Mouse (Mus musculus) midbrain, embryonic 13.5 days (tissue): ENCODE results near the gene Akap17b. TPM values are rescaled to one million over a fixed set of nuclear protein-coding genes. Genes with fewer than 3 reads are reported as not detected.
"Not testable (repeated sequence)": the region's sequence is repeated elsewhere in the genome, so short reads cannot be mapped to it uniquely, and the experiment has no call there.

ENCODE experiments used
- ATAC-seq: fragments of 200-750 bp; cut with Nextera tagmentation; 2 replicates; pipeline ENCODE4 v1.8.0; 2017; ENCODE audit warnings: mild to moderate bottlenecking, moderate TSS enrichment, moderate library complexity
- H3K27ac ChIP-seq: fragments of 300-500 bp; sonication (generic); 2 replicates; pipeline ENCODE4 v1.5.1; 2015; ENCODE audit warnings: inconsistent platforms, mild to moderate bottlenecking, moderate library complexity
- H3K27me3 ChIP-seq: fragments of 300-500 bp; sonication (generic); 2 replicates; pipeline ENCODE4 v1.6.1; 2015; ENCODE audit warnings: mild to moderate bottlenecking, inconsistent platforms
- H3K36me3 ChIP-seq: fragments of 300-500 bp; sonication (generic); 2 replicates; pipeline ENCODE4 v1.6.1; 2015; ENCODE audit warnings: mild to moderate bottlenecking, inconsistent platforms
- H3K4me1 ChIP-seq: fragments of 300-500 bp; sonication (generic); replicated peaks from 2 replicates; pipeline ENCODE4 v1.6.1; 2015; ENCODE audit warnings: inconsistent platforms
- H3K4me2 ChIP-seq: fragments of 300-500 bp; sonication (generic); replicated peaks from 2 replicates; pipeline ENCODE4 v1.6.1; 2015; ENCODE audit warnings: moderate library complexity, mild to moderate bottlenecking, inconsistent platforms
- H3K4me3 ChIP-seq: fragments of 300-500 bp; sonication (generic); replicated peaks from 2 replicates; pipeline ENCODE4 v1.5.1; 2015; ENCODE audit warnings: mild to moderate bottlenecking, inconsistent platforms
- H3K9ac ChIP-seq: fragments of 300-500 bp; sonication (generic); replicated peaks from 2 replicates; pipeline ENCODE4 v1.6.1; 2015; ENCODE audit warnings: mild to moderate bottlenecking, inconsistent platforms
- H3K9me3 ChIP-seq: fragments of 300-500 bp; sonication (generic); 2 replicates; pipeline ENCODE4 v1.6.1; 2016; ENCODE audit warnings: mild to moderate bottlenecking, inconsistent platforms
- WGBS: fragments of 180-500 bp; shearing (Covaris S2); methylation state at CpG from one replicate; pipeline ENCODE4 v1.1.7; 2015; 5-methylcytosine and 5-hydroxymethylcytosine counted together
- polyA plus RNA-seq: library from polyadenylated mRNA; unstranded; fragments of >200 nt; fragmentation: Nextera tagmentation; extraction: Ambion mirVana; gene quantifications from 2 replicates; pipeline ENCODE4 v1.2.1, GENCODE M21; 2015

Gene Akap17b
- polyA plus RNA-seq, 1 experiment from 2014 or later: 5.0 TPM

DNA sequence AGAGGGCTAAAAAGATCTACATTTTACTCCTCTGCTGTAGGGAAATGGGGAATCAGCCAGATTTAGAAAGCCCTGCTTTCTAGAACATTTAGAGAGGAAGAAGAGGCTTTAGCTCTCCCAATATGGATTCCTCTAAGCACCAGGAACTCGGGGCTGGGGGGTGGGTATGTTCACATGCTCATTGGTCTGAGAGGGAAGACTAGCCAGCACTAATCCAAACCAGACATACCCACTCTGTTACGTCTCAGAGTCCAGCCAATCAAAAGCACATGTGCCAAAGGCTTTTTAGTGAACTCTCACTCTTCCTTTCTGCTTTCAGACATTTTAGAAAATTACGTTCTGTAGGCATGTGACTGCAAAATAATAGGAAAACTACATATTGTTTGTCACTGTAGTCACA is 45.5 kb downstream of the Akap17b start:
- peak overlapping the region; percentile 82 for H3K9ac ChIP-seq
- no peaks in the 10 kb centered on the region for H3K27me3 ChIP-seq
- no peaks in the 10 kb centered on the region for H3K9me3 ChIP-seq
- WGBS: 38% methylated on average over 3 of the region's 3 CpGs
- no peak for ATAC-seq
- peaks cover 22% of the 10 kb centered on the region; the same call in 1 of the 2 replicates for H3K36me3 ChIP-seq
- H3K4me1 ChIP-seq: peaks cover 22% of the 10 kb centered on the region
- H3K4me3 ChIP-seq: peak overlapping the region; percentile 67
- H3K4me2 ChIP-seq: peak overlapping the region; percentile 57
- H3K27ac ChIP-seq: no peak overlapping the region; the same call in 1 of the 2 replicates

GRCm38 (mm10) chrX:36598861-36599344 is 46.3 kb downstream of the Akap17b start:
- ATAC-seq: peak; percentile 54
- H3K36me3 ChIP-seq: peaks cover 14% of the 10 kb centered on the region; the same call in 1 of the 2 replicates
- H3K4me2 ChIP-seq: peak overlapping the region; percentile 57
- WGBS: 30% methylated on average over 14 of the region's 14 CpGs
- peaks cover 22% of the 10 kb centered on the region for H3K4me1 ChIP-seq
- peak overlapping the region; percentile 82 for H3K9ac ChIP-seq
- H3K9me3 ChIP-seq: no peaks in the 10 kb centered on the region
- H3K27me3 ChIP-seq: no peaks in the 10 kb centered on the region
- H3K4me3 ChIP-seq: peak overlapping the region; percentile 67
- peak overlapping the region; percentile 90 for H3K27ac ChIP-seq

- H3K9ac ChIP-seq: peak overlapping the region; percentile 82
- 28% methylated on average over 41 of the region's 41 CpGs for whole genome bisulfite sequencing
- peaks cover 11% of the 10 kb centered on the region; the same call in 1 of the 2 replicates for H3K36me3 ChIP-seq
- H3K4me2 ChIP-seq: peak overlapping the region; percentile 57
- peak; percentile 74 for ATAC-seq
- peaks cover 22% of the 10 kb centered on the region for H3K4me1 ChIP-seq
- H3K27me3 ChIP-seq: no peaks in the 10 kb centered on the region
- H3K9me3 ChIP-seq: no peaks in the 10 kb centered on the region
- H3K27ac ChIP-seq: peak overlapping the region; percentile 90
- H3K4me3 ChIP-seq: peak overlapping the region; percentile 67
Measured at GRCm38 (mm10) chrX:36598390-36598810, 46.8 kb downstream of the Akap17b start.

DNA sequence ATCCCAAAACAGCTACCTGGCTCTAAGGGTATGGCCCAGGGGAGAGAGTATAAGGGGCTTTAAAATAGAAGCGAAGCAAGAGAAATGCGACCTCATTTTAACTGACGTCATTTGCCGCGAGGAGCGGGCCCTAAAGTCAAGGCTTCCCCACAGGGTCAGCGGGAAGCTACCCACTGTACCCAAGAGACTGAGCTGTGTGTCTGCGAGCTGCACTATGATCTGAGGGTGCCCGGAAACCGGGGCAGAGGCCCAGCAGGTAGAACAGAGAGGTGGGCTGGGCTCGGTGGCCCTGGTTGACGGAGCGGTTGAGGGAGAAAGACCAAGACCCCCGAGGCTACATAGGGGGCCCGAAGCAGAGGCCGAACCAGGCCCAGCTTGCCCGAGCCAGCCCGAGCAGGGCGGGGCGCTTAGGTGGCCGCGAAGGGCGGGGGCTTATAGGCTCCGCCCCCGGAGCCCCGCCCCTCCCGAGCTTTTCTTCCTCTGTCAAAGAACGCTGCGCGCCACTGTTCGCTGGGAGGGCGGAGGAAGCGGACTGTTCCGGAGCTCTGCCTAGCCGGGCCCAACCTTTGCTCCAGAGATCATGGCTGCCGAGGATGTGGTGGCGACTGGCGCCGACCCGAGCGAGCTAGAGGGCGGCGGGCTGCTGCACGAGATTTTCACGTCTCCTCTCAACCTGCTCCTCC is 47.3 kb downstream of the Akap17b start, which contains the start of gene Pgrmc1:
Gene Pgrmc1 (plus strand): TSS at position 500 of the 683 bp plus-strand sequence.
- WGBS: 32% methylated on average over 44 of the region's 45 CpGs
- peak within 1 kb of the TSS; percentile 67 for H3K4me3 ChIP-seq
- peak within 1 kb of the TSS; percentile 82 for H3K9ac ChIP-seq
- H3K27ac ChIP-seq: peak within 1 kb of the TSS; percentile 90
- peaks cover 7% of the 10 kb centered on the region; the same call in 1 of the 2 replicates for H3K36me3 ChIP-seq
- peaks cover 22% of the 10 kb centered on the region for H3K4me1 ChIP-seq
- H3K4me2 ChIP-seq: peak within 1 kb of the TSS; percentile 57
- peak; percentile 94 for ATAC-seq
- no peaks in the 10 kb centered on the region for H3K9me3 ChIP-seq
- no peaks in the 10 kb centered on the region for H3K27me3 ChIP-seq

DNA sequence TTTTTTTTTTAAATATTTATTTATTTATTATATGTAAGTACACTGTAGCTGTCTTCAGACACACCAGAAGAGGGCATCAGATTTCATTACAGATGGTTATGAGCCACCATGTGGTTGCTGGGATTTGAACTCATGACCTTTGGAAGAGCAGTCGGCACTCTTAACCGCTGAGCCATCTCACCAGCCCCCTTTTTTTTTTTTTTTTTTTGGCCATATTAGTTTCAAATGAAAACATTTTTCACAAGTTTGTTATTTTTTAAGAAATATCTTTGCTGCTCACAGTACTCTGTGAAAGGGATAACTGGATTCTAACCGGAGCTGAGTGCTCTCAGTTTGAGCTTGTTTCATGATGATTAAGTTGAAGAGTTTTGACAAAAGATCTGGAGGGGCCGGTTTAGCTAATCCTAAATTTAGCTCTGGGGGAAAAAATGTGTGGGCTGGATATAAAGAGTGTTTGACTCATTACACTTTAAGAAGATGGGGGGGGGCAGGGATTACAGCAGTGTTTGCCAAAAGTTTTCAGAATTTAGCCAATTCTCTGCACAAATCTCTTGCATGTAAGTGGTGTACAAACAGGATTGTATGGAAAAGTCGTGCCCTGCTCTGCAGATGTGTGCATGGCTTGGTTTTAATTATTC is 48.6 kb downstream of the Akap17b start:
- not testable (repeated sequence) for H3K27ac ChIP-seq, H3K9me3 ChIP-seq, ATAC-seq, H3K4me3 ChIP-seq, H3K36me3 ChIP-seq, H3K4me2 ChIP-seq, H3K9ac ChIP-seq, H3K27me3 ChIP-seq
- 72% methylated on average over 5 of the region's 5 CpGs for WGBS
- peaks cover 22% of the 10 kb centered on the region for H3K4me1 ChIP-seq

GRCm38 (mm10) chrX:36595247-36595646 is 49.9 kb downstream of the Akap17b start:
- H3K36me3 ChIP-seq: no peaks in the 10 kb centered on the region; the same call in 1 of the 2 replicates
- no peaks in the 10 kb centered on the region for H3K27me3 ChIP-seq
- no peak overlapping the region for H3K9ac ChIP-seq
- ATAC-seq: no peak
- peaks cover 11% of the 10 kb centered on the region for H3K4me1 ChIP-seq
- WGBS: 86% methylated on average over 3 of the region's 3 CpGs
- H3K4me2 ChIP-seq: no peak overlapping the region
- no peak overlapping the region for H3K27ac ChIP-seq
- H3K4me3 ChIP-seq: no peak overlapping the region
- H3K9me3 ChIP-seq: no peaks in the 10 kb centered on the region

GRCm38 (mm10) chrX:36591539-36591938 is 53.7 kb downstream of the Akap17b start:
- 90% methylated on average over 4 of the region's 4 CpGs for WGBS
- Histone ChIP-seq H3K27ac (no peak overlapping the region), H3K4me1 (0 out of 2 replicates have a peak, but pooled peaks cover 5% of the 10 kb centered on the region), H3K4me3 (no peak overlapping the region), H3K36me3 (no peaks in the 10 kb centered on the region), H3K9ac (no peak overlapping the region), H3K27me3 (no peaks in the 10 kb centered on the region), H3K4me2 (no peak overlapping the region), H3K9me3 (no peaks in the 10 kb centered on the region)
- no peak for ATAC-seq

DNA sequence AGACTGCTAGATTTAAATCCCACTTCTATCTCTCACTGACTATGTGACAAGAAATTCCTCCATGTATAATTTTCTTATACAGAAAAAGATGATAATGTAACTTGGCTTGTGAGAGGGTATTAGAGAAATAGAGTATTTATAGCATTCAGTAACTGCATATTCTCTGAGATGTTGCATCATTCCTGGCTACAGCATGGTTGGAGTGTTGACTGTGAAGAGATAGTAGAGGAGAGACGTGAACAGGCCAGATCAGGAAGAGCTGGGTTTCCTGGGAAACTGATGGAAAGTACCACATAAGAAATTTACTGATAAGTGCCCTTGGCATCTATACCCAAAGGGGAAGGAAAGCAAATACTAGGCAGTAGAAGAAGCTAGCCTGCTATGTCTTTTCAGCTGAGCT is 54.1 kb downstream of the Akap17b start:
- no peak overlapping the region for H3K27ac ChIP-seq
- no peak for ATAC-seq
- 0 out of 2 replicates have a peak, but pooled peaks cover 5% of the 10 kb centered on the region for H3K4me1 ChIP-seq
- H3K9ac ChIP-seq: no peak overlapping the region
- H3K36me3 ChIP-seq: no peaks in the 10 kb centered on the region
- H3K9me3 ChIP-seq: no peaks in the 10 kb centered on the region
- no peak overlapping the region for H3K4me3 ChIP-seq
- 85% methylated on average over 1 of the region's 1 CpGs for WGBS
- no peak overlapping the region for H3K4me2 ChIP-seq
- H3K27me3 ChIP-seq: no peaks in the 10 kb centered on the region

GRCm38 (mm10) chrX:36590266-36590665 is 54.9 kb downstream of the Akap17b start:
- H3K4me1 ChIP-seq: 0 out of 2 replicates have a peak, but pooled peaks cover 5% of the 10 kb centered on the region
- ATAC-seq: no peak
- H3K9me3 ChIP-seq: no peaks in the 10 kb centered on the region
- no peak overlapping the region for H3K9ac ChIP-seq
- no peak overlapping the region for H3K27ac ChIP-seq
- 82% methylated on average over 7 of the region's 7 CpGs for WGBS
- no peak overlapping the region for H3K4me2 ChIP-seq
- no peaks in the 10 kb centered on the region for H3K36me3 ChIP-seq
- H3K4me3 ChIP-seq: no peak overlapping the region
- H3K27me3 ChIP-seq: no peaks in the 10 kb centered on the region

DNA sequence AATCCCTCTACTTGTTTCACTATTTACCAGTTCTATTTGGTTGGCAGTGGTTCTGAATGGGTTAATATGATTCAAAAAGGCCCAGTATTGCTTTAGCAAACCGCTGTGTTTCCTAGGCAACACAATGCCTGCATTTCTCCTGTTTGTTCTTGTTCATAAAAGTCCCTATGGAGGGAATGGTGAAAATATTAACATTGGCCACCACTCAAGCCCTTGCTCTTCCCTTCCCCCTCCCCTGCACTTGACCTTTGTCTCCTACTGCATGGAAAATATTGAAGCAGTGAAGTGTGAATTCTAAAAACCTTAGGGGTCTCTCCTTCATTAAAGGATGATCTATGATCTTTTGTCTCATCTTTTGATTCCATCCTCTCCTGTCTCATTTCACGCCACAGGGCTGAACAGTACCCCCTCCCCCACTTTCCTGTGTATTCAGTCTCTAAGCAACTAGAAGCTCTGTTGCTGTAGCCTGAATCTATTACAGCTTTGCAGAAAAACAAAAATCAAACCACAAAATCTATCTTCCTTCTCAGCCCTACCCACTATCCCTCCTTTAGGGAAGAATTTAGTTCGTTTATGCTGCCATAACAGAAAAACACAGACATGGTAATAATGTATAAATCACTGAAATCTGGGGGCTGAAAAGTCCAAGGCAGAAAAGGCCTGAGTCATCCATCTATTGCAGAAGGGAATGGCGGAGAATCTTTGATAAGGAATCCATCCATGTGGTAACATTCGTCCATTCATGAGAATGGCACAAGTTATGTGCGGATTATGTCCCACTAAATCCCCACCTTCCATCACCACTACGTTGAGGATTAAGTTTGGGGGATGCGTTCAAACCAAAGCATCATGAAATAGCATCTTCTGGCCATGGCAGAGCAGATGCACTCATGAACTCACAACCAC is 57.6 kb downstream of the Akap17b start:
- Histone ChIP-seq H3K4me3 (no peak overlapping the region), H3K9me3 (no peaks in the 10 kb centered on the region), H3K27me3 (no peaks in the 10 kb centered on the region), H3K4me2 (0 out of 2 replicates have a peak overlapping the region, but pooled peaks have one; percentile 4), H3K4me1 (0 out of 2 replicates have a peak, but pooled peaks cover 5% of the 10 kb centered on the region), H3K36me3 (no peaks in the 10 kb centered on the region), H3K27ac (peak overlapping the region; percentile 85), H3K9ac (no peak overlapping the region)
- 54% methylated on average over 8 of the region's 8 CpGs for WGBS
- peak; percentile 94 for ATAC-seq

GRCm38 (mm10) chrX:36586629-36587303 is 58.4 kb downstream of the Akap17b start:
- peak; percentile 56; the same call in 1 of the 2 replicates for ATAC-seq
- Histone ChIP-seq H3K4me1 (0 out of 2 replicates have a peak, but pooled peaks cover 5% of the 10 kb centered on the region), H3K36me3 (no peaks in the 10 kb centered on the region), H3K9me3 (no peaks in the 10 kb centered on the region), H3K4me3 (no peak overlapping the region), H3K27me3 (no peaks in the 10 kb centered on the region), H3K4me2 (0 out of 2 replicates have a peak overlapping the region, but pooled peaks have one; percentile 4), H3K27ac (peak overlapping the region; percentile 85), H3K9ac (no peak overlapping the region)
- WGBS: 47% methylated on average over 1 of the region's 1 CpGs
